Mouse (Mus musculus) kidney, adult 2 months (tissue): ENCODE data around the gene Nsmf.

Experiments used
- CTCF ChIP-seq: fragments of 200-500 bp; conservative IDR thresholded peaks from 2 replicates; pipeline ENCODE4 v1.5.1; 2011; ENCODE audit warnings: low read depth, mild to moderate bottlenecking, control low read depth, low read length, moderate library complexity, mixed read lengths; ENCODE audit not compliant: insufficient read depth, insufficient read length
- POLR2A ChIP-seq: fragments of 200-500 bp; IDR thresholded peaks from one replicate; pipeline ENCODE4 v1.6.1; 2011; ENCODE audit warnings: low read depth, low read length, control low read depth

DNA sequence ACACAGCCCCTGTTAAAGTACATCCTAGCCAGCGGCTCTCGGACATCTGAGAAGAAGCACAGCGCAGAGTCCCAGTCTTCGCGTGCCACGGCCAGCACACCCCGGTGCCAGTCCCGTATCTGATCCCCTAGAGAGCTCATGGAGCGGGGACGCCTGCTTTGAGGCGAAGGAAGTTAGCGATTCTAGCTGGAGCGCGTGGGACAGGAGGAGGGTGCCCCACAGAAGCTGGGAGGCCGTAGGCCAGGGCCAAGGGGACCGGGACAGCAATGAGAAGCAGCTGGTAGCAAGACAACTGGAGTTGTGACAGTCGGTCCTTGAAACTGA, 40.6 kb downstream of the Nsmf start:
- TF ChIP-seq CTCF (no peak), POLR2A (no peak)
